Mouse (Mus musculus) lung, postnatal 0 days (tissue): ENCODE measurements around the gene Kcnj10. TPM values are rescaled to one million over a fixed set of nuclear protein-coding genes. Genes with fewer than 3 reads are reported as not detected.

Experiments used
- ATAC-seq: fragments of 200-750 bp; cut with Nextera tagmentation; 2 replicates; pipeline ENCODE4 v1.8.0; 2017; ENCODE audit warnings: moderate library complexity
- DNase-seq: peaks from one replicate; pipeline ENCODE4 v3.0.0-alpha.2; 2016; ENCODE audit warnings: low spot score
- H3K27ac ChIP-seq: fragments of 300-500 bp; sonication (generic); 2 replicates; pipeline ENCODE4 v1.5.1; 2014; ENCODE audit warnings: antibody characterized with exemption, mild to moderate bottlenecking, low read length, mixed read lengths
- H3K27me3 ChIP-seq: fragments of 300-500 bp; sonication (generic); replicated peaks from 2 replicates; pipeline ENCODE4 v1.6.1; 2014; ENCODE audit warnings: low read length, mixed read lengths; ENCODE audit not compliant: insufficient read depth
- H3K36me3 ChIP-seq: fragments of 300-500 bp; sonication (generic); 2 replicates; pipeline ENCODE4 v1.6.1; 2014; ENCODE audit warnings: low read length, mixed read lengths; ENCODE audit not compliant: insufficient read depth
- H3K4me1 ChIP-seq: fragments of 300-500 bp; sonication (generic); 2 replicates; pipeline ENCODE4 v1.6.1; 2014; ENCODE audit warnings: antibody characterized with exemption, low read depth, low read length, mixed read lengths; ENCODE audit not compliant: insufficient read depth
- H3K4me2 ChIP-seq: fragments of 300-500 bp; sonication (generic); replicated peaks from 2 replicates; pipeline ENCODE4 v1.6.1; 2014; ENCODE audit warnings: low read depth, mild to moderate bottlenecking, low read length, moderate library complexity, mixed read lengths
- H3K4me3 ChIP-seq: fragments of 300-500 bp; sonication (generic); 2 replicates; pipeline ENCODE4 v1.5.1; 2014; ENCODE audit warnings: low read depth, low read length
- H3K9ac ChIP-seq: fragments of 300-500 bp; sonication (generic); replicated peaks from 2 replicates; pipeline ENCODE4 v1.6.1; 2014; ENCODE audit warnings: low read depth, mild to moderate bottlenecking
- H3K9me3 ChIP-seq: fragments of 300-500 bp; sonication (generic); 2 replicates; pipeline ENCODE4 v1.6.1; 2016; ENCODE audit warnings: low read length, mixed read lengths
- CTCF ChIP-seq: IDR thresholded peaks from 2 replicates; pipeline ENCODE4 v1.5.1; 2016; ENCODE audit warnings: antibody characterized with exemption, mild to moderate bottlenecking
- EP300 ChIP-seq: IDR thresholded peaks from 2 replicates; pipeline ENCODE4 v1.6.1; 2016; ENCODE audit warnings: antibody characterized with exemption, mild to moderate bottlenecking, control low read depth
- WGBS: fragments of 180-500 bp; shearing (Covaris S2); extraction: QIAGEN DNeasy Blood & Tissue Kit; methylation state at CpG from one replicate; pipeline ENCODE4 v1.1.7; 2014; 5-methylcytosine and 5-hydroxymethylcytosine counted together
- polyA plus RNA-seq: library from polyadenylated mRNA; unstranded; fragments of >200 nt; fragmentation: Nextera tagmentation; extraction: Ambion mirVana; gene quantifications from 2 replicates; pipeline ENCODE4 v1.2.1, GENCODE M21; 2015

Gene Kcnj10
- polyA plus RNA-seq, 1 experiment from 2014 or later = 0.04 TPM

- H3K27ac ChIP-seq = no peak overlapping the region
- H3K9ac ChIP-seq = no peak overlapping the region
- TF ChIP-seq EP300 (no peak), CTCF (no peak)
- H3K27me3 ChIP-seq = no peaks in the 10 kb centered on the region
- no peaks in the 10 kb centered on the region for H3K9me3 ChIP-seq
- ATAC-seq = no peak
- no peaks in the 10 kb centered on the region for H3K36me3 ChIP-seq
- no peak overlapping the region for H3K4me3 ChIP-seq
- WGBS = 53% methylated on average over 3 of the region's 3 CpGs
- H3K4me1 ChIP-seq = no peaks in the 10 kb centered on the region; the same call in 1 of the 2 replicates
- no peak for DNase-seq
- H3K4me2 ChIP-seq = no peak overlapping the region
These were observed 2.9 kb downstream of the Kcnj10 start for GRCm38 (mm10) chr1:172343914-172344313.

- DNase-seq (peak; percentile 66), ATAC-seq (peak; percentile 44)
- no peaks in the 10 kb centered on the region; the same call in 1 of the 2 replicates for H3K4me1 ChIP-seq
- no peak overlapping the region for H3K9ac ChIP-seq
- no peaks in the 10 kb centered on the region for H3K36me3 ChIP-seq
- 56% methylated on average over 7 of the region's 7 CpGs for WGBS
- no peak overlapping the region for H3K4me2 ChIP-seq
- H3K27me3 ChIP-seq = no peaks in the 10 kb centered on the region
- no peak overlapping the region for H3K4me3 ChIP-seq
- H3K27ac ChIP-seq = no peak overlapping the region
- no peak for TF ChIP-seq EP300
- TF ChIP-seq CTCF = no peak
- no peaks in the 10 kb centered on the region for H3K9me3 ChIP-seq
These were observed 3.8 kb downstream of the Kcnj10 start for GRCm38 (mm10) chr1:172344820-172345219.

GRCm38 (mm10) chr1:172346707-172347106 lies 5.7 kb downstream of the Kcnj10 start:
- H3K27me3 ChIP-seq = peaks cover 4% of the 10 kb centered on the region; the same call in 1 of the 2 replicates
- no peak overlapping the region for H3K4me2 ChIP-seq
- no peak overlapping the region for H3K4me3 ChIP-seq
- no peak for DNase-seq
- no peak overlapping the region for H3K9ac ChIP-seq
- whole genome bisulfite sequencing = 73% methylated on average over 10 of the region's 10 CpGs
- no peaks in the 10 kb centered on the region for H3K9me3 ChIP-seq
- no peak for ATAC-seq
- no peak overlapping the region for H3K27ac ChIP-seq
- no peaks in the 10 kb centered on the region for H3K36me3 ChIP-seq
- H3K4me1 ChIP-seq = no peaks in the 10 kb centered on the region
- no peak for TF ChIP-seq EP300
- TF ChIP-seq CTCF = no peak

- Histone ChIP-seq H3K27me3 (peaks cover 7% of the 10 kb centered on the region; the same call in 1 of the 2 replicates), H3K4me3 (no peak overlapping the region), H3K9me3 (no peaks in the 10 kb centered on the region), H3K9ac (no peak overlapping the region), H3K36me3 (no peaks in the 10 kb centered on the region), H3K4me2 (no peak overlapping the region), H3K27ac (no peak overlapping the region), H3K4me1 (no peaks in the 10 kb centered on the region)
- ATAC-seq (no peak), DNase-seq (no peak)
- WGBS = 78% methylated on average over 12 of the region's 12 CpGs
- no peak for TF ChIP-seq CTCF
- TF ChIP-seq EP300 = no peak
These were observed 6.4 kb downstream of the Kcnj10 start for GRCm38 (mm10) chr1:172347382-172347781.

GRCm38 (mm10) chr1:172349504-172349903 lies 8.5 kb downstream of the Kcnj10 start:
- Histone ChIP-seq H3K27ac (no peak overlapping the region), H3K9ac (no peak overlapping the region), H3K4me3 (no peak overlapping the region), H3K4me2 (no peak overlapping the region), H3K4me1 (no peaks in the 10 kb centered on the region), H3K9me3 (no peaks in the 10 kb centered on the region), H3K36me3 (no peaks in the 10 kb centered on the region), H3K27me3 (peaks cover 7% of the 10 kb centered on the region; the same call in 1 of the 2 replicates)
- DNase-seq = no peak
- ATAC-seq = no peak
- TF ChIP-seq EP300 (no peak), CTCF (no peak)
- 76% methylated on average over 4 of the region's 5 CpGs for WGBS

GRCm38 (mm10) chr1:172349916-172350812 lies 9.2 kb downstream of the Kcnj10 start:
- TF ChIP-seq CTCF (no peak), EP300 (no peak)
- Histone ChIP-seq H3K9me3 (no peaks in the 10 kb centered on the region), H3K36me3 (no peaks in the 10 kb centered on the region), H3K4me3 (no peak overlapping the region), H3K27me3 (peaks cover 7% of the 10 kb centered on the region; the same call in 1 of the 2 replicates), H3K4me1 (no peaks in the 10 kb centered on the region), H3K27ac (no peak overlapping the region), H3K9ac (no peak overlapping the region), H3K4me2 (no peak overlapping the region)
- ATAC-seq = peak; percentile 78
- WGBS = 15% methylated on average over 19 of the region's 19 CpGs
- peak; percentile 57 for DNase-seq
